14 mouse cellular contexts compared by ENCODE assay signal in the genomic region with DNA sequence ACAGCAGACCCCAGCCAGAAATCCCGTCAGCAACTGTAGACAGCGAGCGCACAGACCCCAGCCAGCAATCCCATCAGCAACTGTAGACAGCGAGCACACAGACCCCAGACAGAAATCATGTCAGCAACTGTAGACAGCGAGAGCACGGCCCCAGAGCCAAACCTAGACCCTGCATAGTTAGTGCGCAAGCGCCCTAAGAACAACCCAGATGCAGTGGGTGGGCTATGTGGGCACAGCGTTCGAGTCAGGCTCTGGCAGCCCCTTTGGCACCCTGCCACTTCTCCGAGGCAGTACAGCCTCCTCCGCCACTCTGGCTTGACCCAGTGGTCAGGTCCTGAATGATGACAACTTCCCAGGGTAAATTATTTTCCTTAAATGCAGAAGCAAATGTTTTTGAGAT. TPM values are rescaled to one million over a fixed set of nuclear protein-coding genes. Genes with fewer than 3 reads are reported as not detected.
DNase-seq lines count a peak whose midpoint lies in the region; ATAC-seq lines count a peak whose summit lies in the region.
"Had no signal": no experiment of that assay in that cellular context is flagged by ENCODE, and none has a peak within 500 bp of the region (broad histone marks: within the 10 kb centered on the region; RNA-seq: fewer than 3 reads in every experiment).

No protein-coding gene starts in this region.

- no peak overlapping the region for H3K4me3 ChIP-seq in heart, embryonic 13.5 days
- H3K4me3 ChIP-seq: embryonic facial prominence, embryonic 13.5 days; midbrain, embryonic 13.5 days had no signal

- no peak for ATAC-seq in heart, embryonic 13.5 days (ENCODE audit: extremely low read depth, insufficient number of reproducible peaks, low FRiP score, low TSS enrichment)
- ATAC-seq: midbrain, embryonic 13.5 days had no signal

- H3K4me2 ChIP-seq in heart, embryonic 13.5 days, result peak overlapping the region; percentile 39
- H3K4me2 ChIP-seq: embryonic facial prominence, embryonic 13.5 days; midbrain, embryonic 13.5 days had no signal

- peak overlapping the region; percentile 25; the same call in 1 of the 2 replicates for H3K9ac ChIP-seq in heart, embryonic 13.5 days
- H3K9ac ChIP-seq: embryonic facial prominence, embryonic 13.5 days; midbrain, embryonic 13.5 days had no signal

- DNase-seq in cerebellum, postnatal 10 days, result peak; percentile 82 to 86
- no peak for DNase-seq in cerebellum, adult 9-10 months
- no peak for DNase-seq in heart, adult 9 months (ENCODE audit: low spot score in 2 of 2)
- DNase-seq in layer of hippocampus, postnatal 10 days (ENCODE audit: low spot score in 2 of 2), result peak; percentile 42 to 44
- DNase-seq in layer of hippocampus, adult 8-10 months (ENCODE audit: low spot score in 2 of 2), result no peak
- DNase-seq in right cerebral cortex, adult 18-20 months, result peak; percentile 44
- no peak for DNase-seq in right cerebral cortex, postnatal 25 days
- DNase-seq: adrenal gland, adult 2 months; liver; retina, postnatal 1 day; thymus, postnatal 14 days had no signal

- peak overlapping the region; percentile 33 for H3K27ac ChIP-seq in heart, embryonic 13.5 days (replicated peaks)
- H3K27ac ChIP-seq: embryonic facial prominence, embryonic 13.5 days; midbrain, embryonic 13.5 days had no signal

- peaks cover 42% of the 10 kb centered on the region for H3K4me1 ChIP-seq in heart, embryonic 13.5 days

- H3K36me3 ChIP-seq in heart, embryonic 13.5 days, result no peaks in the 10 kb centered on the region
- H3K36me3 ChIP-seq: embryonic facial prominence, embryonic 13.5 days; midbrain, embryonic 13.5 days had no signal

- no peaks in the 10 kb centered on the region for H3K9me3 ChIP-seq in heart, embryonic 13.5 days
- H3K9me3 ChIP-seq: embryonic facial prominence, embryonic 13.5 days; midbrain, embryonic 13.5 days had no signal

- 58% methylated on average over 12 of the region's 12 CpGs for WGBS in heart, embryonic 13.5 days

- no peaks in the 10 kb centered on the region for H3K27me3 ChIP-seq in heart, embryonic 13.5 days (replicated peaks)
- H3K27me3 ChIP-seq: embryonic facial prominence, embryonic 13.5 days; midbrain, embryonic 13.5 days had no signal

RNA-seq across cellular contexts. Expression of a gene that starts 48.6 kb away (rescaled TPM):
- 21.7 and 21.8 TPM in 2 replicates for polyA plus RNA-seq in heart, embryonic 13.5 days (2015; fragmentation: Nextera tagmentation; extraction: Ambion mirVana)
- 10 to 100 TPM; 11.0 to 12.5 TPM for total RNA-seq in layer of hippocampus, postnatal 10 days (2021)
- 10 to 100 TPM; 17.7 to 24.5 (median 21.4) TPM for total RNA-seq in layer of hippocampus, adult 8-10 months (2022)

Comparison
In these comparisons a context has a peak if more than half of its experiments do, and no peak if none do; other contexts are left out.
1. DNase-seq: peak in cerebellum, postnatal 10 days (2 of 2), layer of hippocampus, postnatal 10 days (2 of 2) and right cerebral cortex, adult 18-20 months (single experiment); none in cerebellum, adult 9-10 months (single experiment), heart, adult 9 months (0 of 2), layer of hippocampus, adult 8-10 months (0 of 2) and right cerebral cortex, postnatal 25 days (single experiment).